Mouse (Mus musculus): ENCODE measurements around the gene Slc4a4. TPM values are rescaled to one million over a fixed set of nuclear protein-coding genes. Genes with fewer than 3 reads are reported as not detected.
A peak's percentile ranks its signal among the peaks of the same experiment; 100 is the strongest.

Gene Slc4a4
- polyA plus RNA-seq, 1 experiment, result 6.3 TPM

- no peak for DNase-seq (ENCODE audit: low read depth)
- no peak for TF ChIP-seq CTCF (IDR thresholded peaks at IDR 0.05; ENCODE audit: borderline replicate concordance, extremely low read depth, insufficient read depth, insufficient read length)
- no peak for TF ChIP-seq POLR2A (IDR thresholded peaks at IDR 0.05; ENCODE audit: borderline replicate concordance, extremely low read depth, insufficient read depth, insufficient read length, poor library complexity, severe bottlenecking)
Measured at GRCm38 (mm10) chr5:89051577-89051976, 165.0 kb downstream of the Slc4a4 start.

- TF ChIP-seq CTCF (IDR thresholded peaks at IDR 0.05; ENCODE audit: borderline replicate concordance, extremely low read depth, insufficient read depth, insufficient read length), result no peak
- peak; percentile 49 for DNase-seq (ENCODE audit: low read depth)
Measured at GRCm38 (mm10) chr5:89052230-89052629, 165.6 kb downstream of the Slc4a4 start.

- DNase-seq (ENCODE audit: low read depth), result no peak
- no peak for TF ChIP-seq CTCF (IDR thresholded peaks at IDR 0.05; ENCODE audit: borderline replicate concordance, extremely low read depth, insufficient read depth, insufficient read length)
- TF ChIP-seq POLR2A (IDR thresholded peaks at IDR 0.05; ENCODE audit: borderline replicate concordance, extremely low read depth, insufficient read depth, insufficient read length, poor library complexity, severe bottlenecking), result no peak
Measured at GRCm38 (mm10) chr5:89055656-89056055, 169.0 kb downstream of the Slc4a4 start.

GRCm38 (mm10) chr5:89056370-89056769 is 169.8 kb downstream of the Slc4a4 start:
- TF ChIP-seq CTCF (IDR thresholded peaks at IDR 0.05; ENCODE audit: borderline replicate concordance, extremely low read depth, insufficient read depth, insufficient read length) (no peak), POLR2A (IDR thresholded peaks at IDR 0.05; ENCODE audit: borderline replicate concordance, extremely low read depth, insufficient read depth, insufficient read length, poor library complexity, severe bottlenecking) (no peak)
- peak; percentile 75 for DNase-seq (ENCODE audit: low read depth)

- no peak for DNase-seq (ENCODE audit: low read depth)
- TF ChIP-seq CTCF (IDR thresholded peaks at IDR 0.05; ENCODE audit: borderline replicate concordance, extremely low read depth, insufficient read depth, insufficient read length) (no peak), POLR2A (IDR thresholded peaks at IDR 0.05; ENCODE audit: borderline replicate concordance, extremely low read depth, insufficient read depth, insufficient read length, poor library complexity, severe bottlenecking) (no peak)
Measured at GRCm38 (mm10) chr5:89061097-89061496, 174.5 kb downstream of the Slc4a4 start.

GRCm38 (mm10) chr5:89062286-89062685 is 175.7 kb downstream of the Slc4a4 start:
- no peak for TF ChIP-seq CTCF (IDR thresholded peaks at IDR 0.05; ENCODE audit: borderline replicate concordance, extremely low read depth, insufficient read depth, insufficient read length)
- no peak for DNase-seq (ENCODE audit: low read depth)

- DNase-seq (ENCODE audit: low read depth), result no peak
- no peak for TF ChIP-seq CTCF (IDR thresholded peaks at IDR 0.05; ENCODE audit: borderline replicate concordance, extremely low read depth, insufficient read depth, insufficient read length)
- no peak for TF ChIP-seq POLR2A (IDR thresholded peaks at IDR 0.05; ENCODE audit: borderline replicate concordance, extremely low read depth, insufficient read depth, insufficient read length, poor library complexity, severe bottlenecking)
Measured at GRCm38 (mm10) chr5:89067111-89067510, 180.5 kb downstream of the Slc4a4 start.

GRCm38 (mm10) chr5:89068072-89068471 is 181.5 kb downstream of the Slc4a4 start:
- no peak for TF ChIP-seq CTCF (IDR thresholded peaks at IDR 0.05; ENCODE audit: borderline replicate concordance, extremely low read depth, insufficient read depth, insufficient read length)
- no peak for TF ChIP-seq POLR2A (IDR thresholded peaks at IDR 0.05; ENCODE audit: borderline replicate concordance, extremely low read depth, insufficient read depth, insufficient read length, poor library complexity, severe bottlenecking)
- no peak for DNase-seq (ENCODE audit: low read depth)

GRCm38 (mm10) chr5:89070051-89070450 is 183.4 kb downstream of the Slc4a4 start:
- TF ChIP-seq POLR2A (IDR thresholded peaks at IDR 0.05; ENCODE audit: borderline replicate concordance, extremely low read depth, insufficient read depth, insufficient read length, poor library complexity, severe bottlenecking) (no peak), CTCF (IDR thresholded peaks at IDR 0.05; ENCODE audit: borderline replicate concordance, extremely low read depth, insufficient read depth, insufficient read length) (no peak)
- DNase-seq (ENCODE audit: low read depth), result no peak

- no peak for TF ChIP-seq POLR2A (IDR thresholded peaks at IDR 0.05; ENCODE audit: borderline replicate concordance, extremely low read depth, insufficient read depth, insufficient read length, poor library complexity, severe bottlenecking)
- no peak for TF ChIP-seq CTCF (IDR thresholded peaks at IDR 0.05; ENCODE audit: borderline replicate concordance, extremely low read depth, insufficient read depth, insufficient read length)
- no peak for DNase-seq (ENCODE audit: low read depth)
Measured at GRCm38 (mm10) chr5:89071957-89072356, 185.3 kb downstream of the Slc4a4 start.

GRCm38 (mm10) chr5:89077711-89078110 is 191.1 kb downstream of the Slc4a4 start:
- TF ChIP-seq POLR2A (IDR thresholded peaks at IDR 0.05; ENCODE audit: borderline replicate concordance, extremely low read depth, insufficient read depth, insufficient read length, poor library complexity, severe bottlenecking) (no peak), CTCF (IDR thresholded peaks at IDR 0.05; ENCODE audit: borderline replicate concordance, extremely low read depth, insufficient read depth, insufficient read length) (no peak)
- no peak for DNase-seq (ENCODE audit: low read depth)

- TF ChIP-seq CTCF (IDR thresholded peaks at IDR 0.05; ENCODE audit: borderline replicate concordance, extremely low read depth, insufficient read depth, insufficient read length) (no peak), POLR2A (IDR thresholded peaks at IDR 0.05; ENCODE audit: borderline replicate concordance, extremely low read depth, insufficient read depth, insufficient read length, poor library complexity, severe bottlenecking) (no peak)
Measured at GRCm38 (mm10) chr5:89083476-89083875, 196.9 kb downstream of the Slc4a4 start.

GRCm38 (mm10) chr5:89087916-89088315 is 201.3 kb downstream of the Slc4a4 start:
- no peak for TF ChIP-seq POLR2A (IDR thresholded peaks at IDR 0.05; ENCODE audit: borderline replicate concordance, extremely low read depth, insufficient read depth, insufficient read length, poor library complexity, severe bottlenecking)
- TF ChIP-seq CTCF (IDR thresholded peaks at IDR 0.05; ENCODE audit: borderline replicate concordance, extremely low read depth, insufficient read depth, insufficient read length), result no peak
- no peak for DNase-seq (ENCODE audit: low read depth)

More at GRCm38 (mm10) chr5:89083476-89083875, 196.9 kb downstream of the Slc4a4 start:
- DNase-seq (ENCODE audit: low read depth), result no peak
